Mouse (Mus musculus) heart, embryonic 12.5 days (tissue): Measurements from ENCODE around the gene Nxpe3. TPM values are rescaled to one million over a fixed set of nuclear protein-coding genes. Genes with fewer than 3 reads are reported as not detected.
"Not testable (repeated sequence)": the region's sequence is repeated elsewhere in the genome, so short reads cannot be mapped to it uniquely, and the experiment has no call there.

Experiments used
- ATAC-seq: fragments of 200-750 bp; cut with Nextera tagmentation; 2 replicates; pipeline ENCODE4 v1.8.0; 2017; ENCODE audit warnings: moderate TSS enrichment, moderate library complexity; ENCODE audit not compliant: insufficient number of reproducible peaks, low FRiP score
- H3K27ac ChIP-seq: fragments of 300-500 bp; sonication (generic); 2 replicates; pipeline ENCODE4 v1.5.1; 2016; ENCODE audit warnings: mild to moderate bottlenecking, moderate library complexity; ENCODE audit not compliant: poor library complexity, severe bottlenecking
- H3K27me3 ChIP-seq: fragments of 300-500 bp; sonication (generic); replicated peaks from 2 replicates; pipeline ENCODE4 v1.6.1; 2016; ENCODE audit warnings: mild to moderate bottlenecking, moderate library complexity
- H3K36me3 ChIP-seq: fragments of 300-500 bp; sonication (generic); 2 replicates; pipeline ENCODE4 v1.6.1; 2016; ENCODE audit warnings: mild to moderate bottlenecking, moderate library complexity
- H3K4me1 ChIP-seq: fragments of 300-500 bp; sonication (generic); replicated peaks from 2 replicates; pipeline ENCODE4 v1.6.1; 2016; ENCODE audit warnings: mild to moderate bottlenecking
- H3K4me2 ChIP-seq: fragments of 300-500 bp; sonication (generic); 2 replicates; pipeline ENCODE4 v1.6.1; 2016; ENCODE audit warnings: mild to moderate bottlenecking, moderate library complexity
- H3K4me3 ChIP-seq: fragments of 300-500 bp; sonication (generic); 2 replicates; pipeline ENCODE4 v1.5.1; 2016; ENCODE audit warnings: mild to moderate bottlenecking
- H3K9ac ChIP-seq: fragments of 300-500 bp; sonication (generic); 2 replicates; pipeline ENCODE4 v1.6.1; 2016; ENCODE audit warnings: mild to moderate bottlenecking, moderate library complexity
- H3K9me3 ChIP-seq: fragments of 300-500 bp; sonication (generic); replicated peaks from 2 replicates; pipeline ENCODE4 v1.6.1; 2016; ENCODE audit warnings: mild to moderate bottlenecking, moderate library complexity
- WGBS: fragments of 180-500 bp; shearing (Covaris S2); methylation state at CpG from one replicate; pipeline ENCODE4 v1.1.7; 2016; 5-methylcytosine and 5-hydroxymethylcytosine counted together
- polyA plus RNA-seq: library from polyadenylated mRNA; unstranded; fragments of >200 nt; fragmentation: Nextera tagmentation; extraction: Ambion mirVana; gene quantifications from 2 replicates; pipeline ENCODE4 v1.2.1, GENCODE M21; 2016

The Nxpe3 gene
- polyA plus RNA-seq, 1 experiment from 2014 or later: 0.66 TPM

GRCm38 (mm10) chr16:55852515-55852914 lies 42.6 kb downstream of the Nxpe3 start:
- Histone ChIP-seq H3K36me3 (peaks cover 4% of the 10 kb centered on the region; the same call in 1 of the 2 replicates), H3K4me1 (no peaks in the 10 kb centered on the region), H3K27me3 (no peaks in the 10 kb centered on the region), H3K9me3 (no peaks in the 10 kb centered on the region; the same call in 1 of the 2 replicates), H3K9ac (no peak overlapping the region), H3K27ac (no peak overlapping the region), H3K4me2 (no peak overlapping the region), H3K4me3 (no peak overlapping the region)
- WGBS: 58% methylated on average over 4 of the region's 4 CpGs
- no peak for ATAC-seq

GRCm38 (mm10) chr16:55850485-55850884 lies 44.6 kb downstream of the Nxpe3 start:
- no peak overlapping the region for H3K4me3 ChIP-seq
- no peak overlapping the region for H3K9ac ChIP-seq
- H3K27ac ChIP-seq: no peak overlapping the region
- no peak overlapping the region for H3K4me2 ChIP-seq
- no peaks in the 10 kb centered on the region for H3K27me3 ChIP-seq
- no peaks in the 10 kb centered on the region for H3K36me3 ChIP-seq
- H3K9me3 ChIP-seq: no peaks in the 10 kb centered on the region
- 85% methylated on average over 3 of the region's 3 CpGs for WGBS
- no peaks in the 10 kb centered on the region for H3K4me1 ChIP-seq
- no peak for ATAC-seq

GRCm38 (mm10) chr16:55847679-55848078 lies 47.4 kb downstream of the Nxpe3 start:
- 79% methylated on average over 8 of the region's 8 CpGs for WGBS
- no peak overlapping the region for H3K4me2 ChIP-seq
- no peaks in the 10 kb centered on the region for H3K27me3 ChIP-seq
- H3K9me3 ChIP-seq: no peaks in the 10 kb centered on the region
- no peaks in the 10 kb centered on the region for H3K4me1 ChIP-seq
- no peak overlapping the region for H3K27ac ChIP-seq
- no peak for ATAC-seq
- peaks cover 10% of the 10 kb centered on the region for H3K36me3 ChIP-seq
- H3K4me3 ChIP-seq: no peak overlapping the region
- H3K9ac ChIP-seq: no peak overlapping the region

- H3K27ac ChIP-seq: no peak overlapping the region
- WGBS: 89% methylated on average over 3 of the region's 3 CpGs
- no peak overlapping the region for H3K9ac ChIP-seq
- peaks cover 10% of the 10 kb centered on the region for H3K36me3 ChIP-seq
- H3K27me3 ChIP-seq: no peaks in the 10 kb centered on the region
- H3K4me2 ChIP-seq: no peak overlapping the region
- no peaks in the 10 kb centered on the region for H3K9me3 ChIP-seq
- no peaks in the 10 kb centered on the region for H3K4me1 ChIP-seq
- no peak for ATAC-seq
- no peak overlapping the region for H3K4me3 ChIP-seq
Measured at GRCm38 (mm10) chr16:55844847-55845246, 50.2 kb downstream of the Nxpe3 start.

GRCm38 (mm10) chr16:55843919-55844318 lies 51.2 kb downstream of the Nxpe3 start:
- Histone ChIP-seq H3K36me3 (peaks cover 10% of the 10 kb centered on the region), H3K9ac (no peak overlapping the region), H3K4me3 (no peak overlapping the region), H3K9me3 (no peaks in the 10 kb centered on the region), H3K4me1 (no peaks in the 10 kb centered on the region), H3K4me2 (no peak overlapping the region), H3K27me3 (no peaks in the 10 kb centered on the region), H3K27ac (no peak overlapping the region)
- ATAC-seq: no peak
- 90% methylated on average over 12 of the region's 12 CpGs for WGBS

- WGBS: 80% methylated on average over 5 of the region's 5 CpGs
Measured at GRCm38 (mm10) chr16:55843134-55843533, 52.0 kb downstream of the Nxpe3 start.

GRCm38 (mm10) chr16:55841506-55841905 lies 53.6 kb downstream of the Nxpe3 start:
- Histone ChIP-seq H3K4me1 (peaks cover 7% of the 10 kb centered on the region; the same call in 1 of the 2 replicates), H3K9me3 (no peaks in the 10 kb centered on the region), H3K4me2 (no peak overlapping the region), H3K4me3 (no peak overlapping the region), H3K27me3 (no peaks in the 10 kb centered on the region), H3K27ac (no peak overlapping the region), H3K36me3 (peaks cover 10% of the 10 kb centered on the region), H3K9ac (no peak overlapping the region)
- no peak for ATAC-seq
- WGBS: 84% methylated on average over 6 of the region's 6 CpGs

More at GRCm38 (mm10) chr16:55843134-55843533, 52.0 kb downstream of the Nxpe3 start:
- no peak for ATAC-seq
- Histone ChIP-seq H3K4me2 (no peak overlapping the region), H3K9me3 (no peaks in the 10 kb centered on the region), H3K9ac (no peak overlapping the region), H3K27ac (no peak overlapping the region), H3K4me3 (no peak overlapping the region), H3K4me1 (peaks cover 1% of the 10 kb centered on the region; the same call in 1 of the 2 replicates), H3K27me3 (no peaks in the 10 kb centered on the region), H3K36me3 (peaks cover 10% of the 10 kb centered on the region)

- WGBS: under 1% methylated on average over 40 of the region's 40 CpGs
- H3K27me3 ChIP-seq: no peaks in the 10 kb centered on the region
- H3K27ac ChIP-seq: peak within 1 kb of the TSS; percentile 95
- H3K36me3 ChIP-seq: peaks cover 15% of the 10 kb centered on the region
- H3K4me2 ChIP-seq: peak within 1 kb of the TSS; percentile 75
- peak; percentile 94 for ATAC-seq
- H3K4me1 ChIP-seq: peaks cover 7% of the 10 kb centered on the region; the same call in 1 of the 2 replicates
- peak within 1 kb of the TSS; percentile 76 for H3K9ac ChIP-seq
- H3K4me3 ChIP-seq: peak within 1 kb of the TSS; percentile 66
- no peaks in the 10 kb centered on the region for H3K9me3 ChIP-seq
Measured at GRCm38 (mm10) chr16:55838510-55839474, 56.3 kb downstream of the Nxpe3 start, which contains the start of gene Nfkbiz. Gene Nfkbiz (minus strand): TSS chr16:55838899.

GRCm38 (mm10) chr16:55838129-55838509 lies 57.0 kb downstream of the Nxpe3 start:
- Histone ChIP-seq H3K27ac (peak overlapping the region; percentile 95), H3K9ac (peak overlapping the region; percentile 76), H3K27me3 (no peaks in the 10 kb centered on the region), H3K4me2 (peak overlapping the region; percentile 75), H3K4me3 (peak overlapping the region; percentile 66), H3K9me3 (no peaks in the 10 kb centered on the region), H3K4me1 (peaks cover 7% of the 10 kb centered on the region; the same call in 1 of the 2 replicates), H3K36me3 (peaks cover 17% of the 10 kb centered on the region)
- no peak for ATAC-seq
- WGBS: 17% methylated on average over 3 of the region's 3 CpGs

- H3K4me1 ChIP-seq, H3K27me3 ChIP-seq, H3K9ac ChIP-seq, H3K9me3 ChIP-seq, ATAC-seq: not testable (repeated sequence)
- H3K36me3 ChIP-seq: peaks cover 19% of the 10 kb centered on the region
- 0 out of 2 replicates have a peak overlapping the region, but pooled peaks have one; percentile 95 for H3K27ac ChIP-seq
- peak overlapping the region; percentile 66 for H3K4me3 ChIP-seq
- peak overlapping the region; percentile 75 for H3K4me2 ChIP-seq
- 88% methylated on average over 8 of the region's 8 CpGs for WGBS
Measured at GRCm38 (mm10) chr16:55837653-55838052, 57.4 kb downstream of the Nxpe3 start.

GRCm38 (mm10) chr16:55837168-55837567 lies 57.9 kb downstream of the Nxpe3 start:
- Histone ChIP-seq H3K4me3 (no peak overlapping the region), H3K9me3 (no peaks in the 10 kb centered on the region), H3K27me3 (no peaks in the 10 kb centered on the region), H3K27ac (no peak overlapping the region), H3K4me2 (no peak overlapping the region), H3K9ac (no peak overlapping the region), H3K4me1 (peaks cover 7% of the 10 kb centered on the region; the same call in 1 of the 2 replicates), H3K36me3 (peaks cover 20% of the 10 kb centered on the region)
- 70% methylated on average over 2 of the region's 2 CpGs for WGBS
- no peak for ATAC-seq
